Mouse (Mus musculus): ENCODE results near the gene Clec2i. TPM values are rescaled to one million over a fixed set of nuclear protein-coding genes. Genes with fewer than 3 reads are reported as not detected.
A peak's percentile ranks its signal among the peaks of the same experiment; 100 is the strongest.
"Not testable (repeated sequence)": the region's sequence is repeated elsewhere in the genome, so short reads cannot be mapped to it uniquely, and the experiment has no call there.

Gene Clec2i
- not detected for total RNA-seq (2021)
- long read RNA-seq, experiment 1 = 0 reads
- long read RNA-seq, experiment 2 = 0 reads

DNA sequence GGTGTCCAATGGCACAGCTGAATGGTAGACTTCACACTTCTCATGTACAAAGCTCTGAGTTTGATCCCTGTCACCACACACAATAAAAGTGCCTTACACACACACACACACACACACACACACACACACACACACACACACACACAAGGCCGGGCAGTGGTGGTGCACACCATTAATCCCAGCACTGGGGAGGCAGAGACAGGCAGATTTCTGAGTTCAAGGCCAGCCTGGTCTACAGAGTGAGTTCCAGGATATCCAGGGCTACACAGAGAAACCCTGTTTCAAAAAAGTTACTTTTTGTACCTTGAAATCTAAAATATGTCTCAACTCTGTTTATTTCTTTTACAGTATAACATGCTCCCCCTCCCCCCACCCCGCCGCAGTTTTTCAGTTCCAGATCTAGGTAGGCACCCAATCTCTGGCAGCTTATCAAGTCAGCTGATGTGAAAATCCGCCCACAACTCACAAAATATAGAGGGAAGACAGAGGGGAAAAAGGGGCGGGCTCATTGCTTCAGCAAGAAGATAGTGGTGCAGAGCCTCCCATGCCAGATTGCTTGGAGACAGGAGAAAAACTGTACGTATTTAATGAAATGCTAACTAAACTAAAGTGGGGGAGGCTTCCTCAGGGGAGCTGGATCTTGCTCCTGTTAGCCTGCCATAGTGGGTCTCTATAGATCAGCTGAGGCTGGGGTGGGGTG lies at the start of gene Clec2i:
Clec2i (plus strand) TSS at position 498 of the 700 bp plus-strand sequence.
- not testable (repeated sequence) for DNase-seq (ENCODE audit: low spot score)

DNA sequence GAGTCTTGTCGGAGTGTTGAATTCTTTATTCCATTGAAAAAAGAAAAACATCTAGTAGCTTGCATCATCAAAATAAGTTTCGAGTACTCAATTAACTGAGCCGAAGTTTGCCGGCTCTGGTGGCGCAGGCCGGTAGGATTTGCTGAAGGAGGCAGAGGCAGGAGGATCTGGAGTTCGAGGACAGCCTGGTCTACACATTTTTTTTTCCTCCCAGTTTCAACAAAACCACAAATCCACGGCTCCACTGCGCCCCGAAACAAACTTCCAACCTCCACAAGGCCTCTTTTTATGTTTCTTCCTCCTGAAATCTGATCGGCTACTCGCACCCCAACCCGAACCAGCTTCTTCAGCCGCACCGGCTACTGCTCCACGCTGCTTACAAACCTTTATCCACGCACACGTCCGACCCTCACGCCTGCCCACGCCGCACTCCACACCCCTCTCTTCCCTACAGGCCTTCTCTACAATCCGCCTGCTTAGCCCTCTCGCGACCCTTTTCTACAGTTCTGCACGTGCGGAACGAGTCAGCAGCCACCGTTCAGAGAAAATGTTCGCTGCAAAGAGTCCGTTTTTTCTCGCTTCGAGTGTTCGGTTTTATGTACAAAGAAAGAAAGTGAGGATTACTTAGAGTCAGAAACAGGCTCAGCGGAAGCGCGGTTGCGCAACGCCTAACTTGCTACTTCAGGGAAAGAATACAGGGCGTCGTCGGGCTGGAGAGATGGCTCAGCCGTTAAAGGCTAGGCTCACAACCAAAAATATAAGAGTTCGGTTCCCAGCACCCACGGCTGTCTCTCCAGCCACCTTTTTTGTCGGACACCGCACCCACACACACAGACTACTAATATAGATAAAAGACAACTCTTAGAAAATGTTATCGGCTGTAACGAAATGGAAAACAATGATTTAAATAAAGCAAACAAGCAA lies 48.8 kb upstream of the Clec2i start:
- DNase-seq (ENCODE audit: low spot score) = peak; percentile 89

DNA sequence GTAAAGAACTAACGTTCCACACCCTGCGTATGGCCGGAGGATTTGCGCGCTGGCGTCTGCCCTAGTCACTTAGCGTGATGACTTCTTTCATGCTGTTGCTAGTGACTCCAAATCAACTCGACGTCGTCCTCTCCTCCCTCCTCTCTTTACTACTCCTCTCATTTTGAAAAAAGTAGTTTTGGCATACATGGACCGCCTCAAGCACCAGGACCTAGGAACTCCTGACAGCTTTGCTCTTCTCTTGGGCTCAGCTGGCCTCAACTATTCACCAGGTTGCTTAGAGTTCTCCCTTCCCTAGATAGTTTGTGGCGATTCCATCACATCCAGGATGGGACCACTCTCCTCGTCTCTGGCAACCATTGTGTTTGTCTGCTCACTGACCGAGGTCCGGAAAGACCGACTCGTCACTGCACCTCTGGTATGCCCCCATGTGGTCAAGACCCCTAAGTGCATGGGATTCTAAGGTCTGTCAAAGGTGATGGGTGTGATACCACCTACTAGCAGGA lies 48.1 kb upstream of the Clec2i start:
- DNase-seq (ENCODE audit: low spot score) = peak; percentile 93

DNA sequence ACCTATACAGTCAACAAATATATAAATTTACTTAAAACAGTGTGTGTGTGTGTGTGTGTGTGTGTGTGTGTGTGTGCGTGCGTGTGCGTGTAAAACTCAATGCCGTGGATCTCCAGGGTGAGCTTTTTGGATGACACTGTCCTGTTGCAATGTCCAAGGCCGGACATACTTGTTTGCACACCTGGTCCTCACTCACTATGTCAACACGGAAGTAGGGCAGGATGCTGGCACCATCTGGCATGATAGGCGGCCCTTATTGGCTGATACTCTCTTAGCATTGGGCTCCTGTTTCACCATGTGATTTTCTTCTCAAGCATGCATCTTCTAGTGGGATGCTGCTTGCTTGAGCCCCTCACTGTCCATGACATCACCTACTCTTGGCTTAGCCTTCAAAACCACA lies 47.5 kb upstream of the Clec2i start:
- no peak for DNase-seq (ENCODE audit: low spot score)

DNA sequence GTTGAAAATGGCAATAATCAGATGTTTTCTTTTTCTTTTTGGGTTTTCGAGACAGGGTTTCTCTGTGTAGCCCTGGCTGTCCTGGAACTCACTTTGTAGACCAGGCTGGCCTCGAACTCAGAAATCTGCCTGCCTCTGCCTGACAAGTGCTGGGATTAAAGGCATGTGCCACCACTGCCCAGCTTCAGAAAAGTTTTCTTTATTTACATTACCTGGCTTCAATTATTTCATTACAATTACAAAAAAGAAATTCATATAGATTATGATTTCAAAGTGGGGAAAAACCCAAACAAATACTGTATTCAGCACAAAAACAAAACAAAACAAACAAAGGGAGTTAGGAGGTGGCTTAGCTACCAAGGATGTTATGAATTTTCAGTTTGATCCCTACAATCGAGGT lies 46.7 kb upstream of the Clec2i start:
- DNase-seq (ENCODE audit: low spot score) = not testable (repeated sequence)

DNA sequence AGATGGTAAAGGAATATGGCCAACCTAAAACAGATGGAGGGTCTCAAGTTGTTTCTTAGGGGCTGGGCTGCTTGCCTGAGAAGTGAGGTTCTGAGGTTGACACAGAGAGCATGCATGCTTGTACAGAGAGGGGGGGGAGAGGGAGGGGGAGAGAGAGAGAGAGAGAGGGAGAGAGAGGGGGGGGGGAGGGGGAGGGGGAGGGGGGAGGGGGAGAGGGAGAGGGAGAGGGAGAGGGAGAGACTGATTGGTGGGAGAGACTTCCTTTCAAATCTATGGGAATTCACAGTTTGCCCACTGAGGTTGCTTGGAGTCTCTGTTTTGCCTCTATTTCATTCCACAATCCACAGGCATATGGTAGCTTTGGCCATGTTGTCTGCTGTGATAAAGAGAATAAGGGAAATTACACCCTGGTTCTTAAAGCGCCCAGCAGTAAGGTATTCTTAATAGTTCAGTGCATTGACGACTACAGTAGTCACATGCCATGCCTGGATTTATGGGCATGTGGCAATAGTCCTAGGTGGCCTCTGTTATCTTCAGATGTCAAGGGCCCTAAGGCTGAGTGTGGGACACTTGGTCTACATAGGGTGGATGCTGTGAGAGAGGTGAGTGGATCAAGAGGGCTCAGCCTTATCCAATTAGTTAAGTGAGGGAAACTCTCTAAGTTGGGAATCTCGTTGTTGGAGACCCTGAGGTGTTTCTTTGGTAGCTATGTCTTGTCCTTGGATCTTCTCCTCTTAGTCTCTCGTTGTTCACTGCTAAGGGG lies 45.9 kb upstream of the Clec2i start:
- no peak for DNase-seq (ENCODE audit: low spot score)

DNA sequence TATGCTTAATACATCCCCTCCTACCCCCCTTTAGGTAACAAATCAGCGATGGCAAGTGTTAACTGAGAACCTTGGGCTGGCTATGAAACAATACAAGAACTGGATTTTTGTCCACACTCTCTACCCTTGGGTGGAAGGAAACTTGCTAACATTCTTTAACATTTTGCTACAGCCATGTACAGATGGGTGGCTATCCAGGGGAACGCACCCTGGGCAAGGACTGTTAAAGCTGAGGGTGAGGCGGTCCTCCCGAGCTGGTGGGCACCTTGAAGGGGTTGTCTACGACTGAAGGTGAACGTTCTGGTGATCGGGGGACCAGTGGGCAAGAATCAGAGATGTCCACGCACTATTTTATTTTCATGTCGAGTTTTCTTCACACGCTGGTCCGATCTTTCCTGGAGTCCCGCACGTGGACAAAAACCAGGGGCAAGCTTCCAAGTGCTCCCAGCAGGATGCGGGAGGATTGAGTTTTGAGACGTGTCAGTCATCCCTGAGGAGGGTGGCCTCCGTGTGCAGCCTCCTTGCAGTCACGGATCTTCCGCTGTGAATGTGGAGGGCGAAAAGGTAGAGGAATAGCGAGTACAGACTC lies 44.9 kb upstream of the Clec2i start:
- no peak for DNase-seq (ENCODE audit: low spot score)

DNA sequence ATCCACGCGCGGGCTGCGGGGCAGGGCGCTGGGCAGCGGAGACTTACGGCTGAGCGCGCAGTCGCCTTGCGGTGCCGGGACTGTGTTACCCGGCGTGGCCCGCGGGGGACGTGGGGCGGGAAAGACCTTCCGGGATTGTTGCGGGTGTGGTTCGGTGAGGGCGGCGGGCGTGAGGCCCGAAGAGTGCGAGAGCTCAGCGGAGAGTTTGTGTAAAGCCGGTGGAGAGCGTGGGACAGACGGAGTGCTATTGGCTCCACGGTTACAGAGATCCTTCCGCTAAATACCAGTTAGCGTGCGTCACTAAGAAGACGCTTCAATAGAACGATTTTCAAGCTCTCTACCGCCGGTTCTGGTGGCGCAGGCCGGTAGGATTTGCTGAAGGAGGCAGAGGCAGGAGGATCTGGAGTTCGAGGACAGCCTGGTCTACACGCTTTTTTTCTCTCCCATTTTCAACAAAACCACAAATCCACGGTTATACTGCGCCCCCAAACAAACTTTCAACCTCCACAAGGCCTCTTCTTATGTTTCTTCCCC lies 44.4 kb upstream of the Clec2i start:
- DNase-seq (ENCODE audit: low spot score) = peak; percentile 93

DNA sequence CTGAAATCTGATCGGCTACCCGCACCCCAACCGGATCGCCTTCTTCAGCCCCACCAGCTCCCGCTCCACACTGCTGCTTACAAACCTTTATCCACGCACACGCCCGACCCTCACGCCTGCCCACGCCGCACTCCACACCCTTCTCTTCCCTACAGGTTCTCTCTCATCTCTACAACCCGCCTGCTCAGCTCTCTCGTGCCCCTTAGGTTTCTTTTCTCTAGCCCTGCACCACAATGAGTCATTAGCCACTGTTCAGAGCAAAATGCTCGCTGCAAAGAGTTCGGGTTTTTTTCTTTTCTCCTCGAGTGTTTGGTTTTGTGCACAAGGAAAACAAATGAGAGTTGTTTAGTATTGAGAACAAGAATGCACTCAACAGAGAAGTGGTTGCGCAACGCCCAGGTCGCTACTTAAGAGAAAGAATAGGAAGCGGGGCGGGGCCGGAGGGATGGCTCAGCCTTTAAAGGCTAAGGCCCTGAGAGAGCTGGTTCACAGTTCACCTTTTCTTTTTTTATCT lies 43.9 kb upstream of the Clec2i start:
- peak; percentile 76 for DNase-seq (ENCODE audit: low spot score)

DNA sequence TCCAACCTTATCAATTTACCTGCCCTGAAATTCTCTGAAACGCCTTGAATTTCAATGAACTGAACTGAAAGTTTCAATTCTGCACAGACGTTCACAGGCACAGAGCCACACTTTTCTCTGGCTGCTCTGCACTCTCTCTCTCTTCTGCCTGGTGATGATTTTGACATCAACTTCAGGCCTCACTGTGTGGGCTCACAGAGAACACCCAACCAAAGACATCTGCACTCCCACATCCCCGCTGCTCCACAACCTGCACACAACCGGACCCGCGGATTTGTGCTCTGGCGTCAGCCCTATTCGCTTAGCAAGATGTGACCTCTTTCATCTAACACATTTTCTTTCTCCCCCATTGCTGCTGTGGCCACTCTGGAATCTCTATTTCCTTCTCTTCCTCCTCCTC lies 43.3 kb upstream of the Clec2i start:
- no peak for DNase-seq (ENCODE audit: low spot score)

DNA sequence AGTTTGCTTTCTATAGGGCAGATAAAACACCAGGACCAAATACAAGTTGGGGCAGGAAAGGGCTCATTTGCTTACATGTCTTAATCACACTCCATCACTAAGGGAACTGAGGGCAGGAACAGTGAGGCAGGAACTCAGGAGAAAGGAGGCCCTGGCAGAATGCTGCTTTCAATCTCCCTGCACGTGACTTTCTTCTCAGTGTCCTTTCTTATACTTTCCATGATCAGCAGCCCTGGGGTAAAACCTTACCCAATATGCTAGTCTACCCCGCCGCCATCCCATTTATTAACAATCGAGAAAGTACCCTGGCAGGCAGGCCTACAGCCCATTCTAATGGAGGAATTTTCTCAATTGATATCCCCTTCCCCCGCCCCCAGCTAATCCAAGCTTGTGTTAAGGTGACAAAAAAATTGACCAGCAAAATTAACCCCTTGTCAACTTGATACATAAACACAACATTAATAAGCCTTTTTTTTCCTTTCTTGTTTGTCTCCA lies 42.8 kb upstream of the Clec2i start:
- DNase-seq (ENCODE audit: low spot score) = no peak

DNA sequence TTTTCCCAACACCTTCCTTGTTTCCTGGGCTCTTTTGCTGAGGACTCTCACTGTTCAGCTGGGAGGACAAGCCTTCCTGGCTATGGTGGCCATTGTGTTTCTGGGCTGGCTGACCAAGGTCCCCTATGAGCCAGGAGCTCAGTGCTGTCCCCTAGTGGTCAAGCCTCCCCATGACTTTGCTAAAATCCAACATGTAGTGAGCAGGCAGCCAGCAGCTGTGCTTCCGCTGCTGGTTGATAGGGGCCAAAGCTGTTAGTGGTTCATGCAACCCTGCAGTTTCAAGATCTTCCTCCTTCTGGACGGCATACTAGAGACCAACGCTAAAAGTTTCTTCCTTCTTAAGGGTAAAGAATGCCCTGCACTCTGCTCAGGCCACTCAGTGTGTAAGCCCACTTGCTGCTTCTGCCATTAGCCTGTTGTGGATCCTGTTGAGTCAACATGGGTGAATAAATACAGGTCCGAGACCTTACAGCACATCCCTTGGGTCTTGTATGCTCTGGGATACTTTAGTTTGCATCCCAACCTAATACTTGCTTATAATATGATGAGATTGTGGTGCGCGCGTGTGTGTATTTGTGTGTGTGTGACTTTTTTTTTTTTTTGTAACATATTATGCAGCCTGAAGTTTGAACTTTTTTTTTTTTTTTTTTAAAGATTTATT lies 41.9 kb upstream of the Clec2i start:
- DNase-seq (ENCODE audit: low spot score) = peak; percentile 92

DNA sequence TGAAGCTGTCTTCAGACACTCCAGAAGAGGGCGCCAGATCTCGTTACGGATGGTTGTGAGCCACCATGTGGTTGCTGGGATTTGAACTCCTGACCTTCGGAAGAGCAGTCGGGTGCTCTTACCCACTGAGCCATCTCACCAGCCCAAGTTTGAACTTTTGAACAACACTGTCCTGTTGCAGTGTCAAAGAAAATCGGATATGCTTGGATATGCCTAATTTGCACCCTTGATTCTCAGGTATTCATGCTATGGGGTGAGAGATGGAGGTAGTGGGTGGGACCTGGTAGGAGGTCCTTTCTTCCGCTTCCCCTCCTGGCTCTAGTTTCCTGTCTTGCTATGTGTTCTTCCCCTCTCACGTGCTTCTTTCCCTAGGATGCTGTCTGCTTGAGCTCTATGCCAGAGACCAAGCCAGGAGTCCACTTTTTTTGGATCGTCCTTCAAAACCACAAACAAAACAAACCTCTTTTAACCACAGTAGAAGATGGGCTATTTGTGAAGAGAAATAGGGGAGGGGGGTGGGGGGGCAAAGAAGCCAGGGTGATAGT lies 41.3 kb upstream of the Clec2i start:
- no peak for DNase-seq (ENCODE audit: low spot score)

DNA sequence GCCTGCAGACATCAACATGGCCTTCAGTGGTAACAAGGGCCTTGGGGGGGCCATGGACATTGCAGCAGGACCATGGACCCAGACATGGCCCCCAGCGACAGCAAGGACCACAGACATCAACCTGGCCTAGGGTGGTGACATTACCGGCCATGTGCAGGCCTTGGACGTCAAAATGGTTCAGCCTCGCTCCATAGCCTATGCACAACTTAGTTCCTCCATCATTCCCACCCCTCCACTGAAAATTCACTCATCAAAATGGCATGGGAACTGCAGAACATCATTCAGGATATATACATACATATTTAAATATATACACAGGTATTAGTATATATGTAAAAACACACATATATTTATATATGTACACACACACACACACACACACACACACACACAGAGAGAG lies 40.0 kb upstream of the Clec2i start:
- no peak for DNase-seq (ENCODE audit: low spot score)

DNA sequence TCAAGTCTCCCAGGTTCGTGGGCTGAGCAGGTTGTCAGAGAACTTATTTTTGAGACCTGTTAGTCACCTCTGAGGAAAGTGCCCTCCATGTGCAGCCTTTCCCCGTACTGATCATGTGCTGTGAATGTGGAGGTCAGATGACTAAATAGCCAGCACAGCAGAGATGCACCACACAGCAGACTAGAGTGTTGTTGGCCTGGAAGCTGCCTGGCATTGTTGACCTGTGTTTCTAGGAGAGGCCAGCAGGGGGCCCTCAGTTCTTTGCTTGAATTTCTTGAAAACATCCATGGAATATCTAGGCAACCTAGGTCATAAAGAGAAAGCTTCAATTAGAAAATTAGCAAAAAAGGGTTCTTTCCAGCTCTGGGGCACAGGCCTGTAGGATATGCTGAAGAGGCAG lies 37.5 kb upstream of the Clec2i start:
- no peak for DNase-seq (ENCODE audit: low spot score)

DNA sequence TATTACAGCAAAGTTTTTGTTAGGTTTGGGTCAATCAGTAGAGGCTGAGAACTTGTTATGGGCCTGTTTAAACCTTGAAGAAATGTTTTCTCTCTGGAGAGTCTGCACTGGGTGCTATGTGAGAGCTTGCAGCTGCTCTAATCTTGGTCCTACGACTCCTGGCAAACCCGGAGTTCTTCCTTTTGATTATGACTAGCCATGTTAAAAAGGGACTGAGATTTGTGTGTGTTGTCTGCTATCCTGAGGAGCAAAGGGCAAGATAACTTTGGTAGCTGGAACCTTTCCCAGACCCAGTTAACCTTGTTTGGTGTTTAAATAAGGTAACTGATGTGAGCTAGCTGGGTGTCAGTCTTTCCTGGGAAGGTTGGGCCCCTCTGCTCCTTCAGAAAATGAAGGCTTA lies 36.7 kb upstream of the Clec2i start:
- peak; percentile 42 for DNase-seq (ENCODE audit: low spot score)

DNA sequence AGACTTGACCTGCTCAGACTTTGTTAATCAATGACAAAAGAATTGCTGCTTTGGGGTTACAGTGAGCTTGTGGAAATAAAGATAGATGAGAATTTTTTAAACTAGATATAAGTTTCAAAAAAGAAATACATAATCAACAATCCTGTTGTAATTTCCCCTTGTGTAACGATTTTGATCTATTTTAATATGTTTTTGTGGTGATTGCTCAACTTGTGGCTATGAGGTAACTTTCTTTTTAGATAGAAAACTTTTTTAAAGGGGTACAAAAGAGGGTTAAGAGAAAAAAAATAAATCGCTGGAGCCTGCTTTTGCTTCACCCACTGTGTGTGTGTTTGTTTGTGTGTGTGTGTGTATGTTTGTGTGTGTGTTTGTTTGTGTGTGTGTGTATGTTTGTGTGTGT lies 36.2 kb upstream of the Clec2i start:
- DNase-seq (ENCODE audit: low spot score) = no peak

DNA sequence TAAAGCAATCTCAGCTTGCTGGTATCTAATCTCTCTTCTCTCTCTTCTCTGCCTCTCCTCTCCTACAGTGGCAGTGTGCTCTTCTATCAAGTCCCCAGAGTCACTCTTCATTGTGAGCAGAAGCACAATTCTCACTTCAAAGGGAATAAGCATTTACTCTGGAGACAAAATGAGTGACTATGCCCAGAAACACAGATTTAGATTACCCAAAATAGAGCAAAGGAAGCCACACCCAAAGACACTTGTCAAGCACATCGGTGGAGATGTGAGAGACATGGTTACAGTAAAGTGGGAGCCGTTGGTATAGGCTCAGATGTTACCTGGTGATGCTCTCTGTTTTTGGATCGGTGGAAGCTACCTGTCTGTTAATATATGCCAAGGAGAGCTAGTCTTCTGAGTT lies 34.6 kb upstream of the Clec2i start:
- no peak for DNase-seq (ENCODE audit: low spot score)

DNA sequence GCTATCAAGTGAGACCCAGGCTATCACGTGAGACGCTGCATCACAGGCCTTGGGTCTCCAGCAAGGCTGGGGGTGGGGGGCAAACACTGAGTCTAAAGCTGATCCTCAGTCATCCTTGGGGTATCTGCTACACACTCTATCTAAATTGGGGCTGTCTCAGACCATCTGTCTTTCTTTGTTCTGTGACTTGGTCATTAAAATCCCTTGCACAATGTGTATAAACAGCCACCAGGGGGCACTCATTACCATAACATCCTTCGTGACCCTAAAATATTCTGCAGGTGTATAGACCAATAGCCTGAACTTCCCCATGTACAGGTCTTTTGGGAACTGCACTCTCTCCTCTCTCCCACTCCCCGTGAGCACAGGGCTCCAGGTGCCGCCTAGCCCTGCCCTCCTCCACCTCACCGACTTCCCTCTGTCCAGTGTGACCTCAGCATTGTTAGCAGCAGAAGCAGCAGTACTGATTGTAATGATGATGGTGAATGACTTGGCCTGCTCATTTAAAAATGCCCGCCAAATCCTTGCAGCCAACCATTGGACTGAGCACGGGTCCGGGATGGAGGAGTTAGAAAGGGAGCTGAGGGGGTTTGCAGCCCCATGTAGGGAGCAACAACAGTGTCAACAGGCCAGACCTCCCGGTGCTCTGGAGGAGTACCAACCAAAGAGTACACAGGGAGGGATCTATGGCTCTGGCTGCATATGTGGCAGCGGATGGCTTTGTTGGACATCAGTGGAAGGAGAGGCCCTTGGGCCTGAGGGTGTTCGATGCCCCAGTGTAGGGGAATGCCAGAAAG lies 33.2 kb upstream of the Clec2i start:
- peak; percentile 61 for DNase-seq (ENCODE audit: low spot score)
